Mouse (Mus musculus): ENCODE data around the gene Rab17.

The Rab17 gene

GRCm38 (mm10) chr1:90981346-90981745 lies 11.9 kb upstream of the Rab17 start:
- no peak for DNase-seq

- DNase-seq: no peak
Measured at GRCm38 (mm10) chr1:90980638-90981330, 11.3 kb upstream of the Rab17 start.

GRCm38 (mm10) chr1:90975960-90976359 lies 6.5 kb upstream of the Rab17 start:
- no peak for DNase-seq

- no peak for DNase-seq
Measured at GRCm38 (mm10) chr1:90974906-90975649, 5.6 kb upstream of the Rab17 start.

- DNase-seq: no peak
Measured at GRCm38 (mm10) chr1:90973574-90973911, 4.1 kb upstream of the Rab17 start.

GRCm38 (mm10) chr1:90972911-90973573 lies 3.6 kb upstream of the Rab17 start:
- DNase-seq: peak; percentile 87

- DNase-seq: peak; percentile 42
Measured at GRCm38 (mm10) chr1:90969881-90970390, 475 bp upstream of the Rab17 start.

GRCm38 (mm10) chr1:90968649-90969048 lies 812 bp downstream of the Rab17 start:
- no peak for DNase-seq

GRCm38 (mm10) chr1:90967583-90967982 lies 1.9 kb downstream of the Rab17 start:
- peak; percentile 85 for DNase-seq

GRCm38 (mm10) chr1:90962994-90963393 lies 6.5 kb downstream of the Rab17 start:
- DNase-seq: peak; percentile 73

GRCm38 (mm10) chr1:90962526-90962925 lies 6.9 kb downstream of the Rab17 start:
- DNase-seq: no peak

GRCm38 (mm10) chr1:90956245-90957096 lies 13.0 kb downstream of the Rab17 start:
- peak; percentile 46 for DNase-seq

- DNase-seq: no peak
Measured at GRCm38 (mm10) chr1:90953688-90954087, 15.8 kb downstream of the Rab17 start.

GRCm38 (mm10) chr1:90952808-90953207 lies 16.7 kb downstream of the Rab17 start, which contains the start of gene Prlh:
Prlh (plus strand) TSS chr1:90953108.
- no peak for DNase-seq

- DNase-seq: no peak
Measured at GRCm38 (mm10) chr1:90951670-90952069, 17.8 kb downstream of the Rab17 start.

- no peak for DNase-seq
Measured at GRCm38 (mm10) chr1:90949309-90949708, 20.2 kb downstream of the Rab17 start.

- DNase-seq: no peak
Measured at GRCm38 (mm10) chr1:90947252-90947651, 22.2 kb downstream of the Rab17 start.

GRCm38 (mm10) chr1:90945171-90945570 lies 24.3 kb downstream of the Rab17 start:
- DNase-seq: no peak

GRCm38 (mm10) chr1:90939980-90940379 lies 29.5 kb downstream of the Rab17 start:
- DNase-seq: no peak

GRCm38 (mm10) chr1:90936990-90937389 lies 32.5 kb downstream of the Rab17 start:
- no peak for DNase-seq

- DNase-seq: no peak
Measured at GRCm38 (mm10) chr1:90933001-90933400, 36.5 kb downstream of the Rab17 start.

- peak; percentile 79 for DNase-seq
Measured at GRCm38 (mm10) chr1:90928575-90928934, 40.9 kb downstream of the Rab17 start.
